Mouse (Mus musculus) G1E (cell line): ENCODE measurements around the gene Zfand6. TPM values are rescaled to one million over a fixed set of nuclear protein-coding genes. Genes with fewer than 3 reads are reported as not detected.

Source experiments
- ATAC-seq: 2 replicates; pipeline ENCODE4 v1.8.0; 2016; ENCODE audit warnings: mild to moderate bottlenecking; ENCODE audit not compliant: insufficient number of reproducible peaks, poor library complexity, low FRiP score, severe bottlenecking; ENCODE audit errors: extremely low read depth
- DNase-seq: peaks from one replicate; pipeline ENCODE4 v3.0.0; 2012; ENCODE audit warnings: low spot score
- H3K27me3 ChIP-seq: 2 replicates; pipeline ENCODE4 v1.6.1; 2012; ENCODE audit warnings: mild to moderate bottlenecking, low read length, inconsistent platforms; ENCODE audit not compliant: insufficient read depth
- H3K36me3 ChIP-seq: replicated peaks from 2 replicates; pipeline ENCODE3; 2012; ENCODE audit warnings: mild to moderate bottlenecking, inconsistent platforms
- H3K4me1 ChIP-seq: 2 replicates; pipeline ENCODE4 v1.6.1; 2012; ENCODE audit warnings: low read depth, low read length, inconsistent platforms, mixed read lengths; ENCODE audit not compliant: insufficient read depth
- H3K4me3 ChIP-seq: 2 replicates; pipeline ENCODE4 v1.5.1; 2012; ENCODE audit warnings: low read depth, mild to moderate bottlenecking, inconsistent platforms, low read length, moderate library complexity, mixed read lengths
- H3K9me3 ChIP-seq: replicated peaks from 2 replicates; pipeline ENCODE4 v1.6.1; 2012; ENCODE audit warnings: inconsistent platforms
- CTCF ChIP-seq: IDR thresholded peaks from 2 replicates; pipeline ENCODE4 v1.5.1; 2012; ENCODE audit warnings: low read depth, low read length, inconsistent platforms, mixed read lengths
- GATA1 ChIP-seq: IDR thresholded peaks from 2 replicates; pipeline ENCODE4 v1.6.1; 2012; ENCODE audit warnings: borderline replicate concordance, low read length, inconsistent platforms, mixed read lengths
- GATA2 ChIP-seq: IDR thresholded peaks from 2 replicates; pipeline ENCODE4 v1.6.1; 2012; ENCODE audit warnings: low read depth, low read length, inconsistent platforms, borderline replicate concordance
- POLR2AphosphoS5 ChIP-seq: IDR thresholded peaks from 2 replicates; pipeline ENCODE4 v1.6.1; 2012; ENCODE audit warnings: low read depth, low read length, inconsistent platforms; ENCODE audit not compliant: insufficient replicate concordance
- TAL1 ChIP-seq: conservative IDR thresholded peaks from 2 replicates; pipeline ENCODE4 v1.6.1; 2012; ENCODE audit warnings: low read depth, low read length, inconsistent platforms, mixed read lengths
- polyA plus RNA-seq: library from polyadenylated mRNA; stranded (reverse); fragments of >175 nt; gene quantifications from 2 replicates; pipeline ENCODE4 v1.2.3, GENCODE M21; 2012
- total RNA-seq, 2 experiments: library from RNA; stranded (forward) in 1 of 2; stranded (reverse) in 1 of 2; fragments of 200-1000 nt in 1 of 2; fragments of >200 nt in 1 of 2; fragmentation: Nextera tagmentation in 1 of 2; gene quantifications; 2 replicates each; pipeline ENCODE4 v1.2.3; 2014 to 2017

The Zfand6 gene
- total and polyA plus RNA-seq, 3 experiments = 23.1 to 164 (median 106) TPM

- TF ChIP-seq CTCF = no peak
- no peak for TF ChIP-seq GATA2
- no peak for TF ChIP-seq GATA1
- TF ChIP-seq POLR2AphosphoS5 = no peak
- no peak for TF ChIP-seq TAL1
- DNase-seq (no peak), ATAC-seq (no peak)
- H3K36me3 ChIP-seq = no peaks in the 10 kb centered on the region
- no peaks in the 10 kb centered on the region for H3K9me3 ChIP-seq
- peaks cover 25% of the 10 kb centered on the region for H3K4me1 ChIP-seq
- no peak overlapping the region for H3K4me3 ChIP-seq
- no peaks in the 10 kb centered on the region; the same call in 1 of the 2 replicates for H3K27me3 ChIP-seq
Observed at GRCm38 (mm10) chr7:84601331-84601730, 88.4 kb downstream of the Zfand6 start.

GRCm38 (mm10) chr7:84600631-84601030, 89.1 kb downstream of the Zfand6 start:
- no peak for ATAC-seq
- Histone ChIP-seq H3K36me3 (no peaks in the 10 kb centered on the region), H3K27me3 (no peaks in the 10 kb centered on the region; the same call in 1 of the 2 replicates), H3K4me1 (peaks cover 18% of the 10 kb centered on the region), H3K9me3 (no peaks in the 10 kb centered on the region), H3K4me3 (no peak overlapping the region)
- no peak for DNase-seq
- TF ChIP-seq POLR2AphosphoS5 (no peak), TAL1 (no peak), GATA1 (no peak), CTCF (no peak), GATA2 (no peak)

GRCm38 (mm10) chr7:84596633-84597032, 93.1 kb downstream of the Zfand6 start:
- TF ChIP-seq GATA2 (no peak), GATA1 (no peak), POLR2AphosphoS5 (no peak), TAL1 (no peak), CTCF (no peak)
- DNase-seq (no peak), ATAC-seq (no peak)
- H3K9me3 ChIP-seq = no peaks in the 10 kb centered on the region
- no peak overlapping the region for H3K4me3 ChIP-seq
- H3K4me1 ChIP-seq = peaks cover 14% of the 10 kb centered on the region
- no peaks in the 10 kb centered on the region for H3K36me3 ChIP-seq
- H3K27me3 ChIP-seq = no peaks in the 10 kb centered on the region; the same call in 1 of the 2 replicates

GRCm38 (mm10) chr7:84596002-84596401, 93.8 kb downstream of the Zfand6 start:
- TF ChIP-seq POLR2AphosphoS5 (no peak), GATA1 (no peak), TAL1 (no peak), CTCF (no peak), GATA2 (no peak)
- H3K27me3 ChIP-seq = no peaks in the 10 kb centered on the region; the same call in 1 of the 2 replicates
- DNase-seq = no peak
- H3K4me3 ChIP-seq = no peak overlapping the region
- H3K4me1 ChIP-seq = peaks cover 14% of the 10 kb centered on the region
- H3K36me3 ChIP-seq = no peaks in the 10 kb centered on the region
- no peak for ATAC-seq
- H3K9me3 ChIP-seq = no peaks in the 10 kb centered on the region

GRCm38 (mm10) chr7:84594917-84595303, 94.8 kb downstream of the Zfand6 start:
- Histone ChIP-seq H3K4me1 (peaks cover 18% of the 10 kb centered on the region), H3K9me3 (no peaks in the 10 kb centered on the region), H3K27me3 (peaks cover 2% of the 10 kb centered on the region), H3K4me3 (no peak overlapping the region), H3K36me3 (no peaks in the 10 kb centered on the region)
- DNase-seq (no peak), ATAC-seq (no peak)
- no peak for TF ChIP-seq GATA1
- no peak for TF ChIP-seq TAL1
- no peak for TF ChIP-seq GATA2
- no peak for TF ChIP-seq POLR2AphosphoS5
- no peak for TF ChIP-seq CTCF

GRCm38 (mm10) chr7:84594087-84594916, 95.5 kb downstream of the Zfand6 start:
- no peak overlapping the region for H3K4me3 ChIP-seq

More at GRCm38 (mm10) chr7:84594087-84594916, 95.5 kb downstream of the Zfand6 start:
- TF ChIP-seq TAL1 (no peak), GATA2 (no peak), POLR2AphosphoS5 (no peak), GATA1 (no peak), CTCF (peak; percentile 53)
- DNase-seq = peak; percentile 58
- Histone ChIP-seq H3K4me1 (peaks cover 22% of the 10 kb centered on the region), H3K9me3 (no peaks in the 10 kb centered on the region), H3K36me3 (no peaks in the 10 kb centered on the region), H3K27me3 (peaks cover 4% of the 10 kb centered on the region)
- peak; percentile 85 for ATAC-seq
